Mouse (Mus musculus): Measurements from ENCODE around the gene Spag6. TPM values are rescaled to one million over a fixed set of nuclear protein-coding genes. Genes with fewer than 3 reads are reported as not detected.

Spag6 gene
- total RNA-seq, 1 experiment = not detected

DNA sequence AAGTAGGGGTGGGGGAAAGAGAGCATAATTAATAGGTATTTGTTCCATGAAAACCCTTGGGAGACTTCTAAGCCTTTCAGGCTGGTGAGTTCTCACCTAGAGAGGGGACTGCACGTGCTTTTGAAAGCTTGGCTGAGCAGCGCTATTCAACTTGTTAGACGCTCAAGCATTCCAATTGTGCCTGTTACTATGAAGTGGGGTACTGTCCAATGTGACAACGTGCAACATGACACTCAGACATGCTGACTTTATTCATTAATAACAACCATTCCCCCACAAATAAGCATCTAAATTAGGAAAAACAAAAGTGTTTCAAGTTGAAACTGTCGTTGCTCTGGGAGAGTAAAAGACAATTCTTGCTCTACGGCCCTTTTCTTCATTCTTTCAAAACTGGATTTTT is 22.8 kb upstream of the Spag6 start:
- no peak for DNase-seq (ENCODE audit: low read depth, low spot score)

DNA sequence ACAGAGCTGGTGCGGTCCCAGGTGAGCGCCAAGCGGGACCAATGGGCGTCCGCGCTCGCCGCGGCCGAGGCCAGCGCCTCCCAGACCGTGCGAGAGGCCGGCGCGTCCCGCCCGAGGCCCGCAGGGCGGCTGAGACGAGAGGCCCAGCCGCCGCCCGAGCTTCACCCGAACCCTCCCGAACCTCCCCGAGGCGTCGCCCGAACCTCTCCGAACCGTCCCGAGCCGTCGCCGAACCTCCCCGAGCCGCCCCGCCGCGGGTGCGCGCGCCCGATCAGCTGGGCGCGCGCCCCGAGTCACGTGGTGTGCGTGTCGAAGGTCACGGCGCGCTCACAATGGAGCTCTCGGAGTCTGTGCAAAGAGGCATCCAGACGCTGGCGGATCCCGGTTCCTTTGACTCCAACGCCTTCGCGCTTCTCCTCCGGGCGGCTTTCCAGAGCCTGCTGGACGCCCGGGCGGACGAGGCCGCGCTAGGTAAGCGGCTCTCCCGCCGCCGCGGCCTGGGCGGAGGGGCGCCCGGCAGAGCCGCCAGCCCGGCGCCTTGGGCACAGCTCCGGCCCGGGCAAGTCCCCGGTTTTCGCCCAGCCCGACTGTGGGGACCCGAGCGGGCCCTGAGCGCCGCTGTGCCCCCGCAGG is 21.6 kb upstream of the Spag6 start, which contains the start of gene Commd3:
TSS of gene Commd3 (plus strand) at position 252 of the 633 bp plus-strand sequence.
- no peak within 1 kb of the TSS for H3K27ac ChIP-seq (ENCODE audit: insufficient read depth, low read depth, low read length, poor library complexity, severe bottlenecking)
- in situ Hi-C loops (cut with MboI; ENCODE audit: low sequenced_read_pairs in 2 of 2, unreplicated experiment in 2 of 2) = no loop called here
- TF ChIP-seq ZC3H11A (IDR thresholded peaks at IDR 0.05; ENCODE audit: borderline replicate concordance, low read depth, low read length) = no peak
- TF ChIP-seq CHD2 (IDR thresholded peaks at IDR 0.05; ENCODE audit: low read depth, low read length) = no peak
- no peak for TF ChIP-seq ZNF384 (IDR thresholded peaks at IDR 0.05; ENCODE audit: low read depth, low read length)
- no peak for TF ChIP-seq HCFC1 (IDR thresholded peaks at IDR 0.05; ENCODE audit: borderline replicate concordance, insufficient read depth, low read length)
- no peak for TF ChIP-seq MAFK (IDR thresholded peaks at IDR 0.05; ENCODE audit: insufficient read depth, low read depth, low read length)

More for the DNA sequence above, 22.8 kb upstream of the Spag6 start:
- Histone ChIP-seq H3K27ac (ENCODE audit: insufficient read depth, low read depth, low read length, poor library complexity, severe bottlenecking) (no peak overlapping the region), H3K9ac (ENCODE audit: insufficient read depth, low read depth, low read length, poor library complexity, severe bottlenecking) (no peak overlapping the region), H3K9me3 (ENCODE audit: control insufficient read depth, insufficient read depth, low read depth, low read length) (no peaks in the 10 kb centered on the region), H3K4me3 (ENCODE audit: insufficient read depth in 1 of 2, low read depth in 1 of 2, low read length in 2 of 2, poor library complexity in 1 of 2, severe bottlenecking in 1 of 2) (no peak overlapping the region), H3K36me3 (ENCODE audit: control insufficient read depth, insufficient read depth, low read length, poor library complexity, severe bottlenecking) (no peaks in the 10 kb centered on the region), H3K4me1 (ENCODE audit: control insufficient read depth in 2 of 2, insufficient read depth in 2 of 2, low read length in 2 of 2, poor library complexity in 1 of 2) (no peaks in the 10 kb centered on the region)
- no peak for TF ChIP-seq CHD2 (IDR thresholded peaks at IDR 0.05; ENCODE audit: low read depth, low read length)
- TF ChIP-seq MAFK (IDR thresholded peaks at IDR 0.05; ENCODE audit: insufficient read depth, low read depth, low read length) = no peak
- TF ChIP-seq ZC3H11A (IDR thresholded peaks at IDR 0.05; ENCODE audit: borderline replicate concordance, low read depth, low read length) = no peak
- no peak for TF ChIP-seq ZNF384 (IDR thresholded peaks at IDR 0.05; ENCODE audit: low read depth, low read length)
- TF ChIP-seq HCFC1 (IDR thresholded peaks at IDR 0.05; ENCODE audit: borderline replicate concordance, insufficient read depth, low read length) = no peak
- in situ Hi-C loops (cut with MboI; ENCODE audit: low sequenced_read_pairs in 2 of 2, unreplicated experiment in 2 of 2) = no loop called here

DNA sequence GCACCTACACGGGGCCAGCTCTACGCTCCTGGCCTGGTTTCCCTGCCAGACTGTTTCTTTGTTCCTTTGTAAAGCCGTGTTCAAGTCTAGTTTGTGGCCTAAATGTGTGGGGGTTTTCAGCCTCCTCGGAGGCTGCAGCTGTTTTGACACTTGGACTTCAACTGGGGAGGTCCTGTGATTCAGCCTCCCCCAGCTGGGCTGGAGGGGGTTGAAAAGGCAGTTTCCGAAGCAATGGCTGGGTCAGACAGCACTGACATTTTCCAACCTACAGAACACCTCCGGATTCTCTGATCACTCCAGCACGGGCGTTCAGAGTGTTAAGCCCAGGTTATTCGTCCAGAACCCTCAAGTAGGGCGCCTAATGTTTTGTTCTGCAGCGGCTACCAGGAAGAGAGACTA is 21.1 kb upstream of the Spag6 start:
- no peaks in the 10 kb centered on the region for H3K36me3 ChIP-seq (ENCODE audit: control insufficient read depth, insufficient read depth, low read length, poor library complexity, severe bottlenecking)
- no peak for TF ChIP-seq ZNF384 (IDR thresholded peaks at IDR 0.05; ENCODE audit: low read depth, low read length)
- TF ChIP-seq CHD2 (IDR thresholded peaks at IDR 0.05; ENCODE audit: low read depth, low read length) = no peak
- TF ChIP-seq HCFC1 (IDR thresholded peaks at IDR 0.05; ENCODE audit: borderline replicate concordance, insufficient read depth, low read length) = no peak
- no peak for TF ChIP-seq ZC3H11A (IDR thresholded peaks at IDR 0.05; ENCODE audit: borderline replicate concordance, low read depth, low read length)
- TF ChIP-seq MAFK (IDR thresholded peaks at IDR 0.05; ENCODE audit: insufficient read depth, low read depth, low read length) = no peak
- H3K27ac ChIP-seq (ENCODE audit: insufficient read depth, low read depth, low read length, poor library complexity, severe bottlenecking) = no peak overlapping the region
- no peak for DNase-seq (ENCODE audit: low read depth, low spot score)
- H3K4me3 ChIP-seq (ENCODE audit: insufficient read depth in 1 of 2, low read depth in 1 of 2, low read length in 2 of 2, poor library complexity in 1 of 2, severe bottlenecking in 1 of 2) = peak overlapping the region; percentile 74 to 78
- in situ Hi-C loops (cut with MboI; ENCODE audit: low sequenced_read_pairs in 2 of 2, unreplicated experiment in 2 of 2) = no loop called here
- H3K9ac ChIP-seq (ENCODE audit: insufficient read depth, low read depth, low read length, poor library complexity, severe bottlenecking) = peak overlapping the region; percentile 83
- no peaks in the 10 kb centered on the region for H3K9me3 ChIP-seq (ENCODE audit: control insufficient read depth, insufficient read depth, low read depth, low read length)
- H3K4me1 ChIP-seq (ENCODE audit: control insufficient read depth in 2 of 2, insufficient read depth in 2 of 2, low read length in 2 of 2, poor library complexity in 1 of 2) = no peaks in the 10 kb centered on the region

More for the DNA sequence above, 21.6 kb upstream of the Spag6 start, which contains the start of gene Commd3:
- H3K9ac ChIP-seq (ENCODE audit: insufficient read depth, low read depth, low read length, poor library complexity, severe bottlenecking) = peak within 1 kb of the TSS; percentile 83
- H3K4me1 ChIP-seq (ENCODE audit: control insufficient read depth in 2 of 2, insufficient read depth in 2 of 2, low read length in 2 of 2, poor library complexity in 1 of 2) = no peaks in the 10 kb centered on the region
- no peaks in the 10 kb centered on the region for H3K36me3 ChIP-seq (ENCODE audit: control insufficient read depth, insufficient read depth, low read length, poor library complexity, severe bottlenecking)
- H3K4me3 ChIP-seq (ENCODE audit: insufficient read depth in 1 of 2, low read depth in 1 of 2, low read length in 2 of 2, poor library complexity in 1 of 2, severe bottlenecking in 1 of 2) = peak within 1 kb of the TSS; percentile 74 to 78
- no peak for DNase-seq (ENCODE audit: low read depth, low spot score)
- H3K9me3 ChIP-seq (ENCODE audit: control insufficient read depth, insufficient read depth, low read depth, low read length) = no peaks in the 10 kb centered on the region

DNA sequence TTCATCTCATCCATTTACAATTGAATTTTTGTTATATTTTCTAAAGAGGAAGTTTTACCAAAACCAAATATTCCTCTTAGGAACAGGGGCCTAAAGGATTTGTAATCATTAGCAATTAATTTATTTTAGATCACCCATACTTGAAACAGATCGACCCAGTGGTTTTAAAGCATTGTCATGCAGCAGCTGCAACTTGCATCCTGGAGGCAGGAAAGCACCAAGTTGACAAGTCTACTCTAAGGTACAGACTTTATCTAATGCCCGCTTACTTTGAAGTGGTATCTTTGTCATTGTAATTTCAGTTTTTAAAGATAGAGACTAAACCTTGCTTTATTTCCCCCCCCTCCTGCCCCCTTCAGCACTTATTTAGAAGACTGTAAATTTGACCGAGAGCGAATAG is 20.1 kb upstream of the Spag6 start:
- H3K36me3 ChIP-seq (ENCODE audit: control insufficient read depth, insufficient read depth, low read length, poor library complexity, severe bottlenecking) = no peaks in the 10 kb centered on the region
- H3K9ac ChIP-seq (ENCODE audit: insufficient read depth, low read depth, low read length, poor library complexity, severe bottlenecking) = no peak overlapping the region
- H3K27ac ChIP-seq (ENCODE audit: insufficient read depth, low read depth, low read length, poor library complexity, severe bottlenecking) = no peak overlapping the region
- H3K4me1 ChIP-seq (ENCODE audit: control insufficient read depth in 2 of 2, insufficient read depth in 2 of 2, low read length in 2 of 2, poor library complexity in 1 of 2) = no peaks in the 10 kb centered on the region
- no peak overlapping the region for H3K4me3 ChIP-seq (ENCODE audit: insufficient read depth in 1 of 2, low read depth in 1 of 2, low read length in 2 of 2, poor library complexity in 1 of 2, severe bottlenecking in 1 of 2)
- TF ChIP-seq CHD2 (IDR thresholded peaks at IDR 0.05; ENCODE audit: low read depth, low read length) (no peak), ZNF384 (IDR thresholded peaks at IDR 0.05; ENCODE audit: low read depth, low read length) (no peak)
- in situ Hi-C loops (cut with MboI; ENCODE audit: low sequenced_read_pairs in 2 of 2, unreplicated experiment in 2 of 2) = no loop called here
- H3K9me3 ChIP-seq (ENCODE audit: control insufficient read depth, insufficient read depth, low read depth, low read length) = no peaks in the 10 kb centered on the region
- DNase-seq (ENCODE audit: low read depth, low spot score) = no peak
